Mouse (Mus musculus): ENCODE measurements around the gene Gng8. TPM values are rescaled to one million over a fixed set of nuclear protein-coding genes. Genes with fewer than 3 reads are reported as not detected.

Gene Gng8
- polyA plus RNA-seq, 2 experiments from 2014 or later, result not detected

DNA sequence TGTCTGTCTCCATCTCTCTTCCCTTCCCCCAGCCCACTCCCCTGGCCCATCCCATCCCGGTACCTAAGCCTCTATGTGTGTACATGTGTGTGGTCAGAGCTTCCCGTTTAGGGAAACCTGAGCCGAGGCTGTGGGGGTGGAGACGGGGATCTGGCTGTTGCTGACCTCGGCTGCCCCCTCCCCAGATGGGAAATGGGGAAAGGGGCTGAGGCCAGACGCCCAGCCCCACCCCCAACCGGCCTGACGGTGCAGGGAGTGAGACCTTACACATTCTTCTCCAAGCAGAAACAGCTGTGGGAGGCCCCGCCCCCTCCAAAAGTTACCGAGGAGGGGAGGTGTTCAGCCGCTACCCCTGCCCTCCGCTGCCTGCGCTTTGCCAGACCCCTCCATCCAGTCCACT lies 15.0 kb upstream of the Gng8 start:
- no peak for ATAC-seq

DNA sequence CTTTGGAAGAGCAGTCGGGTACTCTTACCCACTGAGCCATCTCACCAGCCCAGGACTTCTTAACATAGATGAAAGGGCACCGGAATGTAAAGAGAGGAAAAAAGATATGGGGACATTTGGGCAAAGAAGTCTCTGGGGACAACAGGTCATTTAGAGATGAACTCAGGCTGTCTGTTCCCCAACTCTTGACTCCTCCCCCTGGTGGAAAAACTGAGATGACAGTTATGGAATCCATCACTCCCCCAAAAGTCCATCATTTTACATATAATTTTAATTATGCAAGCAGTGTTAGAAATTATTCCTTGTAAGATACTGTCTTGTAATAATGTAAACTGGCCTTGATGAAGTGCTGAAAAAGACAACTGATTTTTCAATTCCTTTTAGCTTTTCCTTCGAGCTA lies 13.9 kb upstream of the Gng8 start:
- ATAC-seq, result no peak

DNA sequence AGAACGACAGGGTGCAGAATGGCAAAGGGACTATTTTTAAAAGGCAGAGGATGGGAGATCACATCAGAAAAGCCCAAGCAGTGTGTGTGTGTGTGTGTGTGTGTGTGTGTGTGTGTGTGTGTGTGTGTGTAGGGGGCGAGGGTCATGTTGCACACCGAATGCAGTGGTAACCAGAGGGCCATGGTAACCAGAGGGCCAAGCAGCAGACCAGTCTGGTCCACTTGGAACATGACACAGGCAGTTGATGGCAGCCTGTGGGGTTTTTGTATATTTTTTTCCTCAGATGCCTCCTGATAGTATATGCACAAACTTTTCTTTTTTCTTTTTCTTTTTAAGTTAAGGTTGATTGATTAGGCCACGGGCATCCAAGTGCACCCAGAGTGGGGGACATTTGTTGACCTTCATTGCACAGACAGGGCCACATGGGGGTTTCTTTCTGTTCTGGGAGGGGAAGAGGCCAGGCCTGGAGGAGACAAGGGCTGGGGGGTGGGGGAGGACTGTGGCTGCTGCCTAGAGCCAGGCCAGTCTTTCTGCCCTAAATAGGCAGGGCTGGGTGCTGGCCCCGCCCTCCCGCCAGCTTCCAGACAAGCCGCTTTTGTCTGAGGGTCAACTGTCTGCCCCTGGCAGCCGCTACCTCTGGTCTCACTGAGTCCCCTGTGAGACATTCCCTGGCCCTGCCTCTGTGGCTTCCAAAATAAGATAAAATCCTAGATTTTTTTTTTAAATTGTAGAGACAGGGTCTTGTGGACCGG lies 11.6 kb upstream of the Gng8 start:
- ATAC-seq, result no peak

DNA sequence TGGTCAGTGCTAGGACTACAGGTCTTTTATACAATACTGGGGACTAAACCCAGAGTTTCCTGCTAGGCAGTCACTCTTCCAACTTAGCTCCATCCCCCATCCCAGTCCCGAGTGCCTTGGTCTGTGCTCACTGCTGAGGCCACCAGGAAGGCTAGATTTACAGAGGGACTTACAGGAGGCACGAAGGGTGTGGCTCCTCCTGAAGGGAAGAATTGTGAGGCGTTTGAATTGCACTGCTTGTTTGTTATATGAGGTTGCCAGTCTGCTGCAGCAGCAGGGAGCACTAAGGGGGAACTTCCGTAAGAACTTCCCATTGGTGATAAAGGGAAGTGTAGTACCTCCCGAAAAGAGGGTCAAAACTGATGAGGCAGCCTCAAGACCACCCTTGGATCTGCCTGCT lies 11.0 kb upstream of the Gng8 start:
- ATAC-seq, result no peak

DNA sequence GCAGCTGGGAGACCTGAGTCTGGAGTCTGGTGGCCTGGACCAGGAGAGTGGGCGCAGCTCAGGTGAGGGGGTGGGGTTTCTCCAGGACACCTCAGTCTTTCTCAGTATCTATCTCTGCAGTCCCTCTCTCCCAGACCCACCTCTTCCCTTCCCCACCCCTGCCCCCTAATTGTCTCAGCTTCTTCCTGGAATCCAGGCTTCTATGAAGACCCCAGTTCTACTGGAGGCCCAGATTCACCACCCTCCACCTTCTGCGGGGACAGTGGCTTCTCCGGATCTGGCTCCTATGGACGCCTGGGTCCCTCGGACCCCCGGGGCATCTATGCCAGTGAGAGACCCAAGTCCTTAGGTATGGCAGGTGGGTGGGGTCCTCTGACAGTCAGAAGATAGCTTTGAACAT lies 8.4 kb upstream of the Gng8 start:
- no peak for ATAC-seq

DNA sequence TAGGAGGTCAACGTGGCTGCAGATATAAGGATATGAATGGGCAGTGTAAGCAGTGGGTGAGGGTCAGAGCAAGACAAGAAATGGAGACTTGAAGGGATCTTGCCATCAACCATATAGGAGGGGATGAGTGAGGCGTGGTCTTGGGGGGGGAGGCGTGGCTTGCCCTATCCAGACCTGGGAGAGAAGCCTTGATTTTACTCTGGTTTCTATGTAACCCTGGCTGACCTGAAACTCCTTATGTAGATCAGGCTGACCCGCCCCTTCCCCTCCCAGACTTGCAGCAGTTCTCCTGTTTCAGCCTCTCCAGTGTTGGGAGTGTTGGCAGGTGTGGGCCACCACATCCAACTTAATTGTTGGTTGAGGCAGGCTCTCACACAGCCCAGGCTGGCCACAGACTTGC lies 7.3 kb upstream of the Gng8 start:
- no peak for ATAC-seq

DNA sequence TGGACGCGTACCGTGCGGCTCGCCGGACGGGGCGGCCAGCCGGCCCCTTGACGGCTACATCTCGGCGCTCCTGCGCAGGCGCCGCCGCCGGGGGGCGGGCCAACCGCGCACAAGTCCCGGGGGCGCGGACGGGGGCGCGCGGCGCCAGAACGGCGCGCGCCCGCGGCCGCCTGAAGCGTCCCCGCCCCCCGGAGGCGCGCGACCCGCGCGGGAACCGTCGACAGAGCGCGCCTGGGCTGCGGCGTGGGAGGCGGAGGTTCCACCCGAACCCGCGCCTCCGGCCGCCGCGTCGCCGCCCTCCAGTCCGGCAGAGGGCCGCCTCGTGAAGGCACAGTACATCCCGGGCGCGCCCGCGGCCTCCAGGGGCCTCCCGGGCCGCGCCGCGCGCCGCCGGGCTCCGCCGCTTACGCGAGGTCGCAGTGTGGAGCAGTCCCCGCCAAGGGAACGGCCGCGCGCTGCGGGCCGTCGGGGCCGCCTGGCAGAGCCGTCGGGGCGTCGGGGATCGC lies 6.3 kb upstream of the Gng8 start:
- no peak for ATAC-seq

DNA sequence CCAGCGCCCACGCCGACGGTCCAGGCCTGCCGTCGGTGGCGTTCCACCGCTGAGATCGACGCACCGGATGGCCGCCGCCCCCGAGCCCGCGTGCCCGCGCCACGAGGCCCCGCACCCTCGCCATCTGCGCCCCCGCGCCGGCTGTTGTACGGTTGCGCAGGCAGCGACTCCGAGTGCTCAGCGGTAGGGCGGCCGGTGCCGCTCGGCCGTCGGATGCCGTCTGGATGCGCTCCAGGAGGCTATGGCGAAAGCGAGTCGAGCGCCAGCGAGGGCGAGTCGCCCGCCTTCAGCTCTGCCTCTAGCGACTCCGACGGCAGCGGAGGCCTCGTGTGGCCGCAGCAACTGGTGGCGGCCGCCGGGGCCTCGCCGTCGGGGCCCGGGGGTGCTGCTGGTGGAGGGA lies 5.7 kb upstream of the Gng8 start:
- ATAC-seq, result no peak

DNA sequence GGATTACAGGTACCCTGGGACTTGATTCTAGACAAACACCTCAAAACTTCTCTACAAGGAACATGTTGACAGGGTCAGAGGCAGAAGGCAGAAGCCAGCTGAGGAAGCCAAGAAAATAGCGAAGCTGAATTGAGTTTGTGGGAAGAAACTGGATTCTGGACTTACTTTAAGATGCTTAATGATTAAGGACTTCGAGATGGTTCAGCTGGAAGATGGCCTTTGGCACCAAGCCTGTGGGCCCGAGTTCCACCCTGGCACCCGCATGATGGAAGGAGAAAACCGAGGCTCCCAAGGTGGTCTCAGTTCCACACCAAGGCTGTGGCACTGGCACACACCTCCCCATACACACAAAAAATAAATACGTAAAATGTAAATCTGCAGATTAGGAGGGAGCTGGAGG lies 1.1 kb upstream of the Gng8 start:
- no peak for ATAC-seq

DNA sequence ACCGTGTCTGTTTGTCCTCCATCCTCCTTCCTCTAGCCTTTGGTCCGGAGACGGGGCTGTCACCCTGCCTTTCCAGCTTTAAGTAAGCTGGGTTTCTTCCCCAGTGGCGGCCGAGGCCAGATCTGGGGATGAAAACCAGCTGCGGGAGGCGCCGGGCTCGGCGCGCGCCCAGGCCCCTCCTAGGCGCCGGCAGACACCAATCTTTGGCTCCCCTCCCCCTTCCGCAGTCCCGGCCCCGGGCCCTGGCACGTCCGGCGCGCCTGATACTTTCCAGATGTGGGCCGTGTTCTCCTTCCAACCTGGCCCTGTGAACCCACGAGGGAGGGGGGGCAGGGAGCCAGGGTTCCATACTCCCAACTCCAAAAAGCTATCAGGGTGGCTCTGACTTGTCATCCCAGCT lies 642 bp upstream of the Gng8 start:
- ATAC-seq, result no peak

DNA sequence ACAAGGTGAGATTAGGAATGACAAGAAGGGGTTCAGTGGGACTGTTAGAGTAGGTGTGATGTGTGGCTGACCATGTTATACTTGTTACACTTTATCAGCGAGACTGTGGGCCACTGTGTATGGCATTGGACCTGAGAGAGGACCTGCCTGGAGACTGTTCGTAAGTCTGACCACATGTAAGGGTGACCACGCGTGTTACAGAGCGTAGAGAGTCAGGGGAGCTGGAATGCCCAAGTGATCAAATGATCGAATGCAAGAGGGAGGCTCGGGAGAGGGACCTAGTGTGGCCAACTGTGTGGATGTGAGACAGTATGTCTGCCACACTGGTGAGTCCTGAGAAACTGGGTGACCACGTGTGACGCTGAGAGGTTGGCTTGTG lies 755 bp downstream of the Gng8 start:
- peak; percentile 8 for ATAC-seq

DNA sequence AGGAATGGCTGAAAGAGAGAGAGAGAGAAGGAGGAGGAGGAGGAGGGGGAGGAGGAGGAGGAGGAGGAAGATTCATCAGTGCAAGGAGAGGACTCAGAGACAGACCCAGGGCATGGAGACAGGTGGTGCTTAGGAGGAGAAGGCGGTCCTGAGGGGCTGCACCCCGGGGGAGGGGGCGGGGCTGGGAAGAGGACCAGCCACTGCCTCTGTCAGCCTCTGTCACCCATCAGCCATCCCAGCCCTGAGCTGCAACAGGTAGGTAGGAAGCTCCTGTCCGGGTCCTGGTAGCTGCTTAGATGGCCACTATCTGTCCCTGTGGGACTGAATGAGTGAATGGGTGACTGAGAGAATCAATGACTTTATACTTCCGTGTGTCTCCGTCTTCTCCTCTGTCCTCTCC lies 2.0 kb downstream of the Gng8 start:
- no peak for ATAC-seq

DNA sequence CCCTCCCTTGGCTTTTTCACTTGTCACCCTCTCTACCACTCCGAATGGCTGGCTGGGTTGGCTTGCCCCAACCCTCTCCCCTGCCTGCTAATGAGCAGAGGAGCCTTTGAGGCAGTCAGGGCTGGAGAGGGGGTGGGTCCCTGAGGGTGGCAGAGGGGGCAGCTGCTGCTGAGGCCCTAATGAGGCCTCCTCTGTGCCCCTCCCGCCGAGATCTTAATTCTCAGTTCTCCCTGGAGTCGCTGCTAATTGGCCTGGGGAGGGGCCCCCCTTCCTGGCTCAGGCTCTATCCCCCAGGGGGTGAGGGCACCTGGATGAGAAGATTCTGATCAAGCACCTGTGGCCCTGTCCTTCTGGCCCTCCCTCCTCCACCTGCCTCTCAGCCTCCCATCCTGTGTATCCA lies 2.7 kb downstream of the Gng8 start:
- ATAC-seq, result no peak

DNA sequence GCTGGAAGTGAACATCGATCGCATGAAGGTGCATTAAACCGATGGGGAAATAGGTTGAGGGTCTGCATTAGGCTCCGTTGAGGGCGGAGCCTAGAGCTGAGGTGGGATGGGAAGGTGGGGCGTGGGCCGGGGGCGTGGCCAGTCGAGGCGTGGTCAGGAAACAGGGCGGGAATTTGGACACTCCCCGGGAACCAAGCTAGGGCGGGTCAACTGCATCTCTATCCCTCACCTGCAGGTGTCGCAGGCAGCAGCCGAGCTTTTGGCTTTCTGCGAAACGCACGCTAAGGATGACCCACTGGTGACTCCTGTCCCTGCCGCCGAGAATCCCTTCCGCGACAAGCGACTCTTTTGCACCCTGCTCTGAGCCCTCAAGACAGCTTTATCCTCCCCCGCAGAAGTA lies 3.4 kb downstream of the Gng8 start:
- ATAC-seq, result peak; percentile 54

DNA sequence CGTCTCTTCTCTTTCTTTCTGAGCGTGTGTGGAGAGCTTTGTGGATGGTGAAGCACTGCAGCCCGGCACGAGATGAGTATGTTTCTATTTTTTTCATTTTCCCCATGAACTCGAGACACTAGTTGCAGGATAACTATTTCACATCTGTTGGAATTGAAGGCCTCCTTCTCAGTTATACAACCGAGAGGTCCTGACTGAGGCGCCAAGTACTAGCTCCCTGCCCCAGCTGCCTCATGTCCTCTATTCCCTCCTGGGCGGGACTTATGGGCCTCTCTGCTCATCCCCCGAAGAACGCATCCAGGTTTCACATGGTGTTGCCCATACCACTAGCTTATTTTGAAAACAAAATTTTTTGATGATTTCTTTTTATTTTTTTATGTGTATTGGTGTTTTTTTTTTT lies 3.9 kb downstream of the Gng8 start:
- ATAC-seq, result no peak

DNA sequence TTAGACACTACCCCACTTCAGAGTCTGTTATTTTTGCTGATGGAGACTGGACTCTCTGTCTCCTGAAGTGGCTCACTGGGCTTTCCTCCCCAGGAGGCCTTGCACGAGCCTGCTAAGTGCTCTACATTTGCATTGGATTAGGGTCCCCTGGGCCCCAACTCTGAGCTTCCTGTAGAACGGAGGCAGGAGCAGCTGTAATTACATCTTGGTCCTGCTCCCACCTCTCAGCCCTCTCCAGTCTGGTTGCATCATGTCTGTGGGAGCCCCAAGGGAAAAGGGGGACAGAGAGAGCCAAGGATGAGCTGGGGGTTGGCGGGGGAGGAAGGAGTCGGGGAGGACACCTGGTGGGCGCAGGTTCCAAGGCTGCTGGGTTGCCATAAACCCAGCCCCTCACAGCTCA lies 8.9 kb downstream of the Gng8 start:
- ATAC-seq, result no peak

DNA sequence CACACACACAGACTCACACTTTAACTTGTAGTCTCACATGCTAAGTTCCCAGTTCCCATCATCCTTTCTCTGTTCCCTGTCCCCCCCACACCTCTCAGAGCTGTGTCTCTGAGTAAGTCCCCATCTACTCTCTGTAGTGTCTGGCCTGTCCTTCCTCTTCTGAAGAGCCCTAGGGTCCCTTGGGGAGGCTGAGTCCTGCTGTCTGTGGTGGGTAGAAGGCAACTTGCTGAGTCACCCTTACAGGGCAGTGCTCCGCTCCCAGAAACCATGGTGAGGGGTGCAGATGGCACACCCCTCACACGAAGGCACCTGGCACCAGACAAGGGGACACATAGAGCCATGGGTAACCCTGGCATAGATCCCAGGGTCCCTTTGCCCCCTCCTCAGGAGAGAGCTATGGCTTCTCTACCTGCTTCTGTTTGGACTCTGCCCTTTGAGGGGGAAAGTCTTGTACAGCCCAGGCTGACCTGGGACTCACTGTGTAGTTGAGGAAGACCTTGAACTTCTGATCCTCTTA lies 11.9 kb downstream of the Gng8 start:
- no peak for ATAC-seq

DNA sequence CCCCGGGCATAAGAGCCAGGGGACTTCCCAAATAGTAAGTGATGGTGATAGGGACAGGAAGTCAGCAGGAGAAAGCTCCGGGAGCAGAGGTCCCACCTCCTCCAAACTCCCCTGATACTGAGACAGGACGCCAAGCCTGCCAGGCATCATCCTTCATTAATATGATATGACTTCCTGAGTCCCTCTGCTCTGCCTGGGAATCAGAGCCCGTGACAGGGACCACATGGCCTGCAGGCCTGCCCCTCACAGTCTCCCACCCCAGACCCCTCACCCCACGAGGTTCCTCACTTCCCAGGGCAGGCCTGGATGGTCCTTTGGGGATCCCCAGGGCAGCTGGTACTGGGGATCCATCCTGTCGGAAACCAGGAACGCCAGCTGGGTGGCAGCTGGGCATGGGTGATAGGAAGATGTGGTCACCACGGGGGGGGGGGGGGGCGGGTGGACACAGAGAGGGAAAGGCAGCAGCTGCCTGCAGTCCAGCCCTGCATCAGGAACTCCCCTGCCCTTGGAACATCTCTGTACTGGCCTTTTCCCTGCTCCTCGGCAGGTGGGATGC lies 12.6 kb downstream of the Gng8 start:
- no peak for ATAC-seq

DNA sequence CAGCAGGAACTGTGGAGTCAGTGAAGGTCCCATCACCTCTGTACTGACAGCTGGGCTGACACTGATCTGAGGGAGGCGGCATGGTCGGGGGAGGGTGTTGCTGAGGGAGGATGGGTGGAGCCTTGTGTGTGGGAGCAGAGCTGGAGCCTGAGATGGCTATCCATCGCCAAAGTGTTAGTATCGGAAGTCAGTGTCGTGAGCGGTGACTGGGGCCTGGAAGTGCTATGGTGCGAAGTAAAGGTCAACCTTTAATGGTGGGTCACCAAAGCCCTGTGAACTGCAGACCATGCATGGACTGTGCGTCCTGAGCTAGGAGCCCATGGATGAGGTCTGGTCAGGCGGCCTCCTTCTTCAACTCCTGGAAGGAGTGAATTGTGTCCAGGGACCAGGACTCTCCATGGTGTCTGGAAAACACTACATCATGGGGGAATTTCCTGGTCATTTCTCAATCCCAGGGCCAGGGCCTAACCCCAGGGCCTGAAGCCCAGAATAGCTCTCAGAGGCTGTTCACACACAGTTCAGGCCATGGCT lies 14.0 kb downstream of the Gng8 start:
- ATAC-seq, result peak; percentile 46

DNA sequence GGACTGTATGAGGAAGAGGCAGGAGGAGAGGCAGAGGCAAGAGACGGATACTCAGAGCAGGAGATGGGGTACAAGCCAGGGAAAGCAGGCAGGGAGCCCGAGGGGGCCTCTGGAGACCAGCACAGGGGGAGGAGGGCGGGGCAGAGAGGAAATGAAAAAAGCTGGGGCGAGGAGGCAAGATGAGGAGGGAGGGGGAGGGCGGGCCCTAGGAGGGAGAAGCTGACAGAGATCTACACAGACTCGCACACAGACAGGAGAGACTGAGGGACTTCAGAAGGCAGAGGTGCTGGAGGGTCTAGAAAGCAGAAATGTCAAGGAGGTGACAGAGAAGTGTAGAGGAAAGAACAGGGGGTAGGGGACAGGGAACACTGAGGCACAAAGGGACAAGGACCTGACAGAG lies 14.7 kb downstream of the Gng8 start, which contains the start of gene Ptgir:
TSS of gene Ptgir (plus strand) at position 210 of the 400 bp plus-strand sequence.
- ATAC-seq, result peak; percentile 42

DNA sequence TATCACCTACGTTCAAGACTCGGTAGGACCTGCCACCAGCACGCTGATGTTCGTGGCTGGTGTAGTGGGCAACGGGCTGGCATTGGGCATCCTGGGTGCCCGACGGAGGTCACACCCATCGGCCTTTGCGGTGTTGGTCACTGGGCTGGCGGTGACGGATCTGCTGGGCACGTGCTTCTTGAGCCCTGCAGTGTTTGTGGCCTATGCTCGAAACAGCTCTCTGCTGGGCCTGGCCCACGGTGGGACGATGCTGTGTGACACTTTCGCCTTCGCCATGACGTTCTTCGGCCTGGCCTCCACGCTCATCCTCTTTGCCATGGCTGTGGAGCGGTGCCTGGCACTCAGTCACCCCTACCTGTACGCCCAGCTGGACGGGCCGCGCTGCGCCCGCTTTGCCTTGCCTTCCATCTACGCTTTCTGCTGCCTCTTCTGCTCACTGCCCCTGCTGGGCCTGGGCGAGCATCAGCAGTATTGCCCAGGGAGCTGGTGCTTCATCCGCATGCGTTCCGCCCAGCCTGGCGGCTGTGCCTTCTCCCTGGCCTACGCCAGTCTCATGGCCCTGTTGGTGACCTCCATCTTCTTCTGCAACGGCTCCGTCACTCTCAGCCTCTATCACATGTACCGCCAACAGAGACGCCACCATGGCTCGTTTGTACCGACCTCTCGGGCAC lies 15.4 kb downstream of the Gng8 start:
- no peak for ATAC-seq

DNA sequence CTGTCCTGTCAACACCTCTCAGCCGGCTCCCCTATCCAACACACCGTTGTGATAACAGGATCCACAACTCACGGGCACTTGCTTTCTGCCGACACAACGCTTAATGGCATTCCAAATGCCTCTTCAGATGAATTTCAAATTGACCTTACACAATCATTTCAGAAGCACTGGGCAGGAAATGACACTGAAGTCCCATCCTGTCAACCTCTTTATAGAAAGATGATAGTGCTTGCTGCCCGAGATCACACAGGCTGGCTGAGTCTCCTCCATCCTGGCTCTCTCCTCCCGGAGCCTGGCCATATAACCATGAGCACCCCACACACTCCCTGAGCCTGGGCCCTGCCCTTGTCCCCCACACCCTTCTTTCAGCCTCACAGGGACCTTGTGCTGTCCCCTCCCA lies 16.3 kb downstream of the Gng8 start:
- ATAC-seq, result peak; percentile 56

DNA sequence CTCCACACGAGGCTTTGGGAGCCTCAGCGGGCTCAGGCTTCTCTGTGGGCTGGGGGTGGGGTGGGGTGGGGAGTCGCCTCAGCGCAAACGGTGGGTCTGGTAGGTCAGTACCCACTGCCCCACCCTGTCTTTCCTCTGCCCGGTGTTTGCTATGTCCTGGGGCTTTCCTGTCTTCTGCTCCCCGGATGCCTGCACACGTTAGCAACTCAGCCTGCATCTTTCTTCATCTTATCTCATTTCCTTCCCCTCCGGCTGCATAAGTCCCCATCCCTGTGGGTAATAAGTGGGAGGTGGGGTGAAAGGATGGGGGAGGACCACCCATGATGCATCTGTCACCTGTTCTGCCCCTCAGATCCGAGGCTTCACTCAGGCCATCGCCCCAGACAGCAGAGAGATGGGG lies 16.8 kb downstream of the Gng8 start:
- ATAC-seq, result peak; percentile 64

DNA sequence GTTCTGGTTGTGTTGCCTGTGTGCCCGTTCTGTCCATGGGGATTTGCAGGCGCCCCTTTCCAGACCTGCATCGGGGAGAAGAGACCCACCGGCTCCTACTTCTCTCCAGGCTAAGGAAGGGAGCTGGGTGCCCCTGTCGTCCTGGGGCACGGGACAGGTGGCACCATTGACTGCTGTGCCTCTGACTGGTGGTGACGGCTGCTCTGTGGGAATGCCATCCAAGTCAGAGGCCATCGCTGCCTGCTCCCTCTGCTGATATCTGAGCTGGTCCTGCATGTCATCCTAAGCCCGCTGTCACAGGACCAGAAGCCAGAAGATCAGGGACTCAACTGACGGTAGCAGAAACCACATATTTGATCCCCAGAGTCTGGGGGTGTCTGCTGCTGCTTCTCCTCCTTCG lies 17.3 kb downstream of the Gng8 start:
- no peak for ATAC-seq
